Mouse (Mus musculus) right cerebral cortex, postnatal 14 days (tissue): ENCODE results near the gene Shc2.
A peak's percentile ranks its signal among the peaks of the same experiment; 100 is the strongest.

Experiments
- DNase-seq: peaks from one replicate; pipeline ENCODE4 v3.0.0; 2022

Gene Shc2

DNA sequence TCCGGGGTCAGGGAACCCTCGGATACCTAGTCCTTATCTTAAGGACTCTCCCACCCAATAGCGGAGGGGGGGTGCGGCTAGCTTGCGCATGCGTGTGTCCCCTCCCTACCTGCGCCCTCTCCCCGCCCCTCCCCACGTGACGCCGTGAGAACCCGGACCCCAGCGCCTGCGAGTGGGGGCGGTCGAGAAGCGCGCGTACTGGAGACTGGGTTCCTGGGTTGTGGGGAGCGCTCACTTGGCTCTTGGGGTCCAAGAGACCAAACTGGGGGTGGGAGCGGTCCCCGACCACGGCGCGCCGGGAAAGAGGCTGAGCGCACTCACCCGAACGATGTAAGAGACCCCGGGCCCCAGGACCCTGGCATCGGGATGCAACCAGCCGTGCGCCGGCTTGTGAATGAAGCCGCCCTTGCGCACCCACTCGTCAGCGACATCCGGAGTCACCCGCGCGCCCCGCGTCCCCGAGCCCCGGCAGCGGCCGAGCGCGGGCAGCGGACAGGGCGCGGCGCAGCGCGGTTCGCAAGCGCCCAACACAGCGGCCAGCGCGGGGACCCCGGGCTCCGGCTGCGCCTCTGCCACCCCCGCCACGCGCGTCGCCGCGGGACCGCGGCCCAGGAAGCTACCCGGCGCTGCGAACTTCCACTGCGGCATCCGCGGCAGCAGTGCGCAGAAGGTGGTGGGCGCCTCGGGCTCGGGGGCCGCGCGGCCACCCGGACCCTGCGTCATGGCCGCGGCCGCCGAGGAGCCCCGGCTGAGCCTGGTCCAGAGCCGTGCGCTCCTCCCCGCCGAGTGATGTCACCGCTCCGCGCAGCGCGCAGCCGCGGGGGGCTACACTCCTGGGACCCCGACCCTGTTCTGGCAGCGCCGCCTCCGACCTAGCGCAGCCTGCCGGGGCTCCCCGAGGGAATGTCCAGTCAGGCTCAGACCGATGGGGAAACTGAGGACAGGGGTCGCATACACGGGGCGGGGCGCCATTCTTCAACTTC is at the start of gene Shc2:
TSS of gene Shc2 (minus strand) at position 791 of the 983 bp plus-strand sequence.
- peak; percentile 89 for DNase-seq

DNA sequence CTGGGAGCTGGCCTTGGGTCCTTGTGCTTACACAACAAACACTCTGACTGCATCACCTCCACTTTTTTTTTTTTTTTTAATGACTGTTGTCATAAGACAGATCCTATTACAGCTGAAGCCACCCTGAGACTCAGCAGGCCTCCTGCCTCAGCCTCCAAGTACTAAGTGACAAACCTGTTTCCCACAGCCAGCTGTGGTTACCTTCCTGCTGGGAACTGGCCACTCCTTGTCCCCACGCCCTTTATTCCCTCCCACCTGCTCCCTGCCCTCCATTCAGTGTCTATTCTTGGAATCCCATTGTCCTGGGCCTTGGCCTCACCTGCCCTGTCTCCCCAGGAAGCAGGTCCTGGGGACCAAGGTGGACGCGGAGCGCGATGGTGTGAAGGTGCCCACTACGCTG is 49.8 kb upstream of the Shc2 start:
- DNase-seq, result no peak

DNA sequence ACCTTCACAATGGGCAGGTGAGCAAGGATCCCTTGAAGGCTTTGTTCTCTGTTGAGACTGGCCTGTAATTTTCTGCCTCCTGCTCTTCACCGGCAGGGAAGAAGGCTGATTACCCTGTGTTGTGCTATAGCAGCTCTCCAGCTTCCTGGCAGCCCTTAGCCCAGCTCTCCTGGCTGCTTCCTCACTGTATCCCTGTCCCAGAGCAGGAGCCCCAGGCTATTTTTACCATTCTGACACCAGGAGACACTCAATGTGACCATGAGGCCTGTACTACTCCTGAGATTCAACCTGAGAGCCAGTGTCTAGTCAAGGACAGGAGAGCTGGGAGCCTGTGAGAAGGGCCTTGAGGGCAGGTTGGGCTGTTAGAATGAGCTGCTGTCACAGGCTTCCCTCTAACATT is 49.0 kb upstream of the Shc2 start:
- DNase-seq, result no peak

DNA sequence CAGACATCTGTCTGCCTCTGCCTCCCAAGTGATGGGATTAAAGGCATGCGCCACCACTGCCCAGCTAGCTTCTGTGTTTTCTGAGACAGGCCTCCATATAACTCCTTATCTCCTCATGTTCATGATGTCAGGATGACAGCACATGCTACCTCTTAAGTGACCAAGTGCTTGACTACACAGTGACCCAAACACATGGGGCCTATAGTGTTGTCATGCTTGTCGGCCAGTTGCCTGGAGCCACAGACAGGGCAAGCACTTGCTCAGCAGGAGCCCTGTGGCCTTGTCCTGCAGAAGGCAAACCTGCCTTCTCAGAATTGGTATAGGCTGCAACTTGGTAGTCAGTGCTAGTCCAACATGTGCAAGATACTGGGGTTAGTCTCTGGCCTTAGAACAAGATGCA is 48.5 kb upstream of the Shc2 start:
- no peak for DNase-seq

DNA sequence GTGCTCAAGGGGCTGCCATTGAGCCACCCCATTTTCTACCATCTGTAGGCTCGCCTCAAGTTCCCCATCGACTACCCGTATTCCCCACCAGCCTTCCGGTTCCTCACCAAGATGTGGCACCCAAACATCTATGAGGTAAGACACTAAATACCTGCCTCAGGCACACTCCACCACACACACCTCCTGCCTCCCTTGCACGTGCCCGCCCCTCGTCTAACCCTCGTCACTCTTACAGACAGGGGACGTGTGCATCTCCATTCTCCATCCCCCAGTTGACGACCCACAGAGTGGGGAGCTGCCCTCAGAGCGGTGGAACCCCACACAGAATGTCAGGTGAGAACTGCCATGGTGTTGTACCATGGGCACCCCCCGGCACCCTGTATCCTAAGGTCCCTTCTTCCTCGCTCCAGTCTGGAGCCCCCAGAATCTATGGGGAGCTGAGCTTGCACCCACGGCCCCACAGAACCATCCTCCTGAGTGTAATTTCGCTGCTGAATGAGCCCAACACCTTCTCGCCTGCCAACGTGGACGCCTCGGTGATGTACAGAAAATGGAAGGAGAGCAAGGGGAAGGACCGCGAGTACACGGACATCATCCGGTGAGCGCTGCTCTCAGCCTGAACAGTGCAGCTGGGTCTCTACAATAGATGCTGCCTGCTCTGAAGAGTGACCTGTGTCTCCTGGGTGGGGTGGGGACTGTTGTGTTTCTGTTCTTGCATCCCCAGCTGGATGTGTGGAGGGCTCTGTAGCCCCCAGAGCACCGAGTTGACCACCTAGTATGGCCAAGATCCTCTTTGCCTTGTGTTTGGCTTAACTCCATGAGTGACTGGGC is 47.3 kb upstream of the Shc2 start:
- DNase-seq, result no peak

DNA sequence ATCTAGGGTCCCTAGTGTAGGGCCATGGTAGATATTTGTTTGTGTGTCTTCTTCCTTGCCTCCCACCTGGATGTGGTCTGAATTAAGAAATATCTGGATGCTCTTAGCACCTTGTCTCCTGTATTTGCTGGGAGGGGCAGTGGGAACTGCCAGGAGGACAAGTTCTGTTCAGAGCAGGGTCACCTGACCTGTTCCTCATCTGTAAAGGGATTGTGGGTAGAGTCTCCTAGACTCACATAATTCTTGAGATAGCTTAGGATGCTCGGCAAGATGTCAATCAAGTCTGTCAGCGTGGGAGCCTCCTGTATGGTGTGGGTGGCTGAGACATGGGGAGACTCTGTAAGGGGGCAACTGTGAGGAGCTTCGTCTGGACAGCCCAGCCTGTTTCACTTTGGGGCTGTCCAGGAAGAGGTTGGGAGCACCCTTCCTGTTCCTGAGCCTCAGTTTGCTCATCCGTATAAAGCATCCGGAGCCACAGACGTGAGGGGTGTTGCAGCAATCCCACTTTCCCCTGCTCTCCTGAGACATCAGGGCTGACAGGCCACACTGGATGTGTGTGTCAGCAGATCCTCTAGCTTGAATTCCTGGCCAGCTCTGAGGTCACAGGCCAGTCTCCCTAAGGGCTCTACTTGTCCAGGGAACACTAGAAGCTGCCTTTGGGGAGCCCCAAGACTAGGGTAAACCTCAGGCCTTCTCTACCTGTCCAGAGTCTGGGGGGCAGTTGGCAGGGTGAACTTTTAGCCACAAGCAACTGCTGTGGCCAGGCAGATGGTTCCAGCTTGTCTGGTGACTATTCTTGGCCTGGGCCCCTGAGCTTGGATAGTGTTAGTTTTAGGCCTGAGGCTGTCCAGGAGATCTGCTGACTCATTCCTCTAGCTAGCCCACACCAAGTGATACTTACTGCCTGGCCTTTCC is 46.3 kb upstream of the Shc2 start:
- DNase-seq, result no peak

DNA sequence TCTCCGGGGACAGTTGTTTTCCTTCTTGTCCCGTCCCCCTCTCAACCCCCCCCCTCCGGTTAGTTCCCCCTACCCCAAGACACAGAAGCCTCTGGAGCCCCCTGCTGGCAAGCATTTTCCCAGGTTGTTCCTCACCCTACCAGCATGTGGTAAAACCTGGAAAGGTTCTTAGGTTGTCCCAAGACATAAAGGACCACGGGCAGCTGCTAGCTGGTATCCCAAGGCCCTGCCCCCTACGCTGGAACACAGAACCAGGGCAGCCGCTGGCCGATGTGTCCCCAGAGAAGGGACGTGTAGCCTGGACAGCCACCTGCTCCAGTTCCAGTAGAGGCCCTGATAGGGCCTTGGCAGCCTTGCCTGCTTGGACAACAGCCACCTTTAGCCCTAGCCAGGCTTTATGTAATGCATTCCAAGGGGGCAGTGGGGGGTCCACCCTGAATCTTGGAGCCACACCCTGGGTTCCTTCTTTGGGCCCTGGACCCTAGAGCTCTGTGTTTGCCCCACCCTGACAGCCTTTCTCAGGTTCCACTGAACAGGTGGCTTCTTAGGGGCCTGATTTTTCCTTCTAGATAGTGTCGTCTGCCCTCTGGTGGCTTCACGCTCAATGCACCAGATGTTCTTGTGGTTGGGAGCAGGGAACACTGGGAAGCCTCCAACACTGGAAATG is 45.3 kb upstream of the Shc2 start:
- peak; percentile 78 for DNase-seq

DNA sequence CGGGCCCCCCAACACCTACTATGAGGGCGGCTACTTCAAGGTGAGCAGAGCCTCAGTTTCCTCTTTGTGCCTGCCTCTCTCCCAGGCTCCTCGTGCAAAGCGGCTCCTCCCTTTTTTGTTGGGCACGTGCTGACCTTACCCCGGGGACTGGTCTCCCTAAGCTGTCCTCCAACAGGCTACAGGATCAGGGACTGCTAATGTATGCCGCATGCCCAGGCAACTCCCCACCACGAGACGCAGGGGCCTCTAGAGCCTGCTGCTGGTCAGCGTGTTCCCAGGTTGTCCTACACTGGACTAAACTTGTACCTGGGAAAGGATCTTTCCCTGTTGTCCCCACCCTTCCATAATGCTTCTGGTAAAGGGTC is 44.8 kb upstream of the Shc2 start:
- DNase-seq, result no peak

DNA sequence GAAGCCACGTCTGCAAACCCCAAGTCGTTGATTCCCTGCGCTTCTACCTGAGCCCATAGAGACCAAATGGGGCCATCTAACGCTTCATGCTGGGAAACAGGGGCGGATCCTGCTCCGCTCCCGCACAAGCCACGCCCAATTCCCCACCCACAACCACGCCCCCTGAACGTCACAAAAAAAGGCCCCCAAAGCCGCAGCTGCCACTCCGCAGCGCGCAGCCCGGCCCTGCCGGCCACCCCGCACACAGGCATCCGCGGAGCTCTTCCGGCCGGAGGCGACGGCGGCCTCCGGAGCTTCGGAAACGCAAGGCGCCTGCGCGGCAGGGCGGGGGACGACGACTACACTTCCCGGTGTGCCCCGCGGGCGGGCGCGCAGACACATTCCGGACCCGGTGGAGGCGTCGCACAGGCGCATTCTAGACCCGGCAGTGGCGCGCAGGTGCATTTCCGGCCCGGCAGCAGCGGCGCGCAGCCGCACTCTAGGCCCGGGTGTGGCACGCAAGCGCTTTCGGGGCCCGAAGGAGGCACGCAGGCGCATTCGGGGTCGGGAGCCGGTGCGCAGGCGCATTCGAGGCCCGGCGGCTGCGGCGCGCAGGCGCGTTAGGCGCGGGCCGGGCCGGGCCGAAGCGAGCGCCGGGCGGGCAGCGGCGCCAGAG is 44.0 kb upstream of the Shc2 start, which contains the start of gene Cdc34:
TSS of gene Cdc34 (plus strand) at position 605 of the 655 bp plus-strand sequence.
- DNase-seq, result peak; percentile 99

DNA sequence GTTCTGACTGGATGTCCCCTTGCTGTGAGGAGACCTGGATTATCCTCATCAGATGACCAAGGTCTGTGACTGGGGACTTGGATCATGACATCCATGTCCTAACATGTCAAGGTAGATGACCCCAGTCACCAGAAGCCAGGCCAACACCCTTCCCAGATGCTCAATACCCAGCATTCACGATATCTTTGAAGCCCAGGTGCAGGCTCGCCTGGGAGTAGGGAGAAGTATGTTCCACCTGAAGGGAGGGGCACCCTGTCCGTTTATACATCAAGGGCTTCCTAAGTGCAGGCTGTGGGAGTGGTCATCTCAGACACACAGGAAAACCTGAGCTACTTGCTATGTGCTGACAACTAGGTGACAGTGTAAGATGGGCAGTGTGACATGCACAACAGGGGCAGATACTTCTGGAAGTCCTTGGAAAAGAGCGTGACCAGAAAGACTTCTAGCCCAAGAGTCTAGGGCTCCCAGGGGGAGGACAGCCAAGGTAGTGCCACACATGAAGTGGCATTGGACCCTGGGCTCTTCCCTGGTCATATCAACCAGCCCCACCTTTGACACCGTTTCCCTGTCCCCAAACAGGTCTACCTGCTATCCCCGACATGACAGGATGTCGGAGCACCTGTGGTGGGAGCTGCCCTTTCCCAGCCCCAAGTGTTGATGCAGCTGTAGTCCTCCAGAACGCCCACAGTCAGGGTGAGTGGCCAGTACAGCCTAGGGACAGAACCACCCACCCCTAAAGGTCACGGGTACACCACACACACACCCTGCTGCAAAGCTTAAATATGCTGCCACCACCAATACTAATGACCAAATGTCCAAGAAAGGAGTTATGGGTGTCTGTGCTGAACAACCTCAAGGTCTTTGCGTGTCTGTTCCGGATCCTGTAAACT is 43.1 kb upstream of the Shc2 start:
- DNase-seq, result no peak

DNA sequence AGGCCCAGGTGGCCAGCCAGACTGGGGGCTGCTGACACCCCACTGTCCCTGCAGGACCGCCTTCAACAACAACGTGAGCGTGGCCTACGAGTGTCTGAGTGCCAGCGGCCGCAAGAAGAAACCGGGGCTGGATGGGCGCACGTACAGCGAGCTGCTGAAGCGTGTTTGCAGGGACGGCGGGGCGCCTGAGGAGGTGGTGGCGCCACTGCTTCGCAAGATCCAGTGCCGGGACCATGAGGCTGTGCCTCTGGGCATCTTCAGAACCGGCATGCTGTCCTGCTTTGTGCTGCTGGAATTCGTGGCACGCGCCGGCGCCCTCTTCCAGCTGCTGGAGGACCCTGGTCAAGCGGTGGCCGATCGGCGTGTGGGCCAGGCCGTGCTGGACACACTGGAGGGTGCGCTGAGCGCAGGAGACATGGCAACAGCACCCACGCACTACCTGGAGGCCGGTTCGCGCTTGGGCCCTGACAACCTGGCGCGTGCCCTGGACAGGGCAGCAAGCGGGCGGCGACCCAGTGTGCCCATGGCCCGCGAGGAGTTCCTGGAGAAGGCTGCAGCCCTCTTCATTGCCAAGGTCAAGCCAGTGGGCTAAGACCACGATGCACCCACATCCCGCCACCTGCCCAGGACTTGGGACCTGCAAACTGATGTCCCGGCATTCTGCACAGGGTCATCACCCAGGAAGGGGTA is 37.8 kb upstream of the Shc2 start:
- DNase-seq, result no peak

DNA sequence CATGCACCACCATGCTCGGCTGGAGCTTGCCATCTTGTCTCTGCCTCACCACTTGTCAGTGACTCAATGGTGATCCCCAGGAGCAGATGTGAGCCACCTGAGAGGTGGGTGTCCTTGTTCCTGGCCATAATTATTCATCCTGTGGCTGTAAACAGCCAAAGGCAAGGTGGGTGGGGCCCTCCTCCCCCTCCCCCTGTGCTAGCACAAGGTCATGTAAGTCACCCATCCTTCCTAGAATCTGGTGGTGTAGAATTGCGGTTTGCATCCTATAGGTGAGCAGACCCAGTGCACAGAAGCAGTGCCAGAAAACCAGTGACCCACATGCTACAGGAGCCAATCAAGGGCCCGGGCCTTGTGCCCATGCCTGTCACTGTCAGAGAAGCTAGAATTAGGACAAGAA is 35.3 kb upstream of the Shc2 start:
- no peak for DNase-seq

DNA sequence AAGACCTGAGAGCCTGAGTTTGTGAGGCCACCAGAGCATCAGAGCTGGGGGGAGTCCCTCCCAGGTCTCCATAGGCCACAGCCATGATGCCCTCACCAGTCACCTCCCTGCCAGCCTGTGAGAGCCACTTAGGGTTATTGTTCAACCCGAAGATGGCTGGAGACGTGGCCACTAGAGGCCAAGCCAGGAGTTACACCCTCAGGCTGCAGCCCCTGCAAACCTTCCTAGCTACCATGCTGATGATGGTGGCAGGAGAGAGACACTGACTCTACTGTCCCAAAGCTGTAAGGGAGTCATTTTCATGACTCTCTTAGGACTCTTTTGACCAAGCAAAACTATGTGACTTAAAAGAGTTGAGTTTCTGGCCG is 34.4 kb upstream of the Shc2 start:
- DNase-seq, result no peak

DNA sequence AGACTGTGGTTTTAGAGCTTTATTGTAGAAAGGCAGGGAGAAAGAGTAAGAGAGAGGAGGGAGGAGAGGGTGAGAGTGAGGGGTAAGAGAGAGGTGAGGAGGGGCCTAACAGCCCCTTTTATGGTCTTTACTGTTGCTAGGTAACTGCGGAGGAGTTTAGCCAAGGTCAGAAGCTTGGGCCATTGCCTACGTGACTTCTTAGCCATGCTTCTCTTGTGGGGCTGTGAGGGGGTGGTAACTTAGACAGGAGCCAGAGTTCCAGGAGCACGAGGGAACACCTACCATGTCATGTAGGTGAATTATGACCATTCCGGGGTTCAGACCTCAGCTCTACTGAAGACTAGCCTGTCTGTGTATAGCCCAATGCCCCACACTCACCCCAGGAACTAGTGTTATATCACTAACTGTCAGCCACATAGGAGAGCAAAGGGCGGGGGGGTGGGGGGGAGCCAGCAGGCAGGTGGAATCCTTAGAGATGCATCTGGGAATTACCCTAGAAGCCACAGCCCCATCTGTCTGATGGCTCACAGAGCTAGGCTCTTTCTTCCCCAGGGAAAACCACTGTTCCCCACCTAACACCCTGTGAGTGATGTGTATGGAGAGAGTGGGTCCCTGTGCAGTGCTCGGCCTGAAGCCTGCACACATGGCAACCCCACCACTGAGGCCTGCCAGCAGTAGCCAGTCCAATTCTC is 33.8 kb upstream of the Shc2 start:
- DNase-seq, result no peak

DNA sequence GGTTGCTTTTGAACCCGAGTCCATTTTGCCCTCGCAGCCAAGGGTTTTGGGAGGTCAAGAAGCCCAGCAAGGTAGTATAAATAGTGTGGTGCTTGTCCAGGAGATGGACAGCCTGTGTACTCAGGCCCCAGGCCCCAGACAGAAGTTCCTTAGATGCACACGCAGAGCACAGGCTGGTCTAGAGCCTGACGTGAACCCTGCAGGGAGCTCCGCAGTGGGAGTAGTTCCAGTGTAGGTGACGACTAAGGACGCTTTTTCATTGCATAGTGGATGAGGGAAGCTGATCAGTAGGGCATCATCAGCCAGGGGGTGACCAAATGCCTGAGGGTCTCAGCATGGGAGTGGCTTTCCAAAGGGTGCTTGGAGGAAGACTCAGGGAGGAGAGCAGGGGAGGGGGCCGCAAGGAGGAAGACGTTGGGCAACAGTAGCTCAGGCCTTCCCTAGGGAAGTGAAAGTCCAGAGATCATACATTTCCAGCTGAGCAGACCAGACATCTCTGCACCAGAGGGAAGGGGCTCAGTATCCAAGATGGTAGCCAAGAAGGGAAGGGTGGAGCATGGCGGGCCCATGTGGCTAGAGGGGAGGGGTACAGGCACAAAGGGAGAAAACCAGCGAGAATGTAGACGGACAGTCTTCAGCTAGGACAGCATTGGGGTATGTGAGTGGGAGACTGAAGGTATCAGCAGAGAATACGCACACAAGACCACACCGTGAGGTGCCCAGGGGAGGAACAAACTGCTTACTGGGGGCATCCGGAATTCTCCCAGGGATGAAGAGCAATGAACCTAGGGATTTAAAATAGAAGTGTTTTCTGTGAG is 32.6 kb upstream of the Shc2 start:
- no peak for DNase-seq

DNA sequence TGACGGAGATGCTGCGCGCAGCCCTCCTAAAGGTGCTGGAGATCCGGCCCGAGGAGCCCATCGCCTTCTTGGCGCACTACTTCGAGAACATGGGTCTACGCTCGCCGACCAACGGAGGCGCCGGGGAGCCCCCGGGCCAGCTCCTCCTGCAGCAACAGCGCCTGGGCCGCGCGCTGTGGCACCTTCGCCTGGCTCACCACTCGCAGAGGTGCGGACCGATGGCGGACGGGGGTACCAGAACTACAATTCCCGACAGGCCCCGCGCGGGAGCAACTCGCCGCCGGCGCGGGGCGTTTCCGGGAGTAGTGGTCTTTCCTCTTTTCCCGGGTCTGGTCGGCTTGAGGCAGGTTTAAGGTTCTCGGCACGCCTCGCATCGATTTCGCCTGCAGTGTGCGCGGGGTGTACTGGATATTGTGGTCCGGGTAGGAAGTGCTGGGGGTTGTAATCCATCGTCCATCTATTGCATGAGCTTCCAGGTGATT is 31.9 kb upstream of the Shc2 start:
- peak; percentile 81 for DNase-seq

DNA sequence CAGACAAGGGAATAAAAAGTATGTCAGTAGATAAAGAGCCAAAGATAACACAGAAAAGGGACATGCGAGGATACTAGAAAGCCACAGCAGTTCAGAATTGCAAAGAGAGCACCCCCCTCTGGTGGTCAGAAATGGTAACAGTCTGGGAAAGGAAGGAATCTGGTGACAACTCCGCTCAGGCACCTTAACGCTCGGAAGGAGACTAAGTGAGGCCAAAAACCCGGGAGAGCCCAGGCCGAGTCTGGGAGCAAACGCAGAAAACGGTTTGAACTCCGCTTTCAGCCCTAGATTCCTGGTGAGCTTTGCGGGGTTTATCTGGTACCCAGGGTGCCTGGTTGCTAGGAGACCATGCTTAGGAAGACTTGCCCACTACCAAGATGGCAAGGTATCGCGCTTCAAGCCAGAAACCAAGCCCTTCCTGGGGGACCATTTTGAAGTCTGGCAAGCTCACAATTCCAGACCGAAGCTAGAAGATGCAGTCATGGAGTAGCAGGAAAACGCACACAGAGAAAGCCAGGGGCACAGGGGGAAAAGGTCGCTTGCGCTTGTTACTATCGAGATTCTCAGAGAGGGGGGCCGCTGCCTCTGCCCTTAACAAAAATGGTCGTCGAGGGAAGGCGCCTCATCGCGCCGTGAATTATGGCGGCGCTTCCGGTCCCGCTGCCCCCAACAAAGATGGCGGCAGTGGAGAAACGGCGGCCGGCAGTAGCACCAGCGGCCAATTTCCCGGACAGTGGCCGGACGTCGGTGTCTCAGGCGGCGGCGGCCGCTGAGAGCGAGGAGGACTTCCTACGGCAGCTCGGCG is 31.3 kb upstream of the Shc2 start, which contains the start of gene Tpgs1:
TSS of gene Tpgs1 (plus strand) at position 599 of the 805 bp plus-strand sequence.
- peak; percentile 85 for DNase-seq
